Mouse (Mus musculus) liver, embryonic 14.5 days (tissue): ENCODE measurements around the gene Tspan31.

Experiments
- CTCF ChIP-seq: IDR thresholded peaks from 2 replicates; pipeline ENCODE4 v1.5.1; 2016; ENCODE audit warnings: antibody characterized with exemption, low read depth, control low read depth
- EP300 ChIP-seq: IDR thresholded peaks from 2 replicates; pipeline ENCODE4 v1.6.1; 2016; ENCODE audit warnings: antibody characterized with exemption, low read depth

DNA sequence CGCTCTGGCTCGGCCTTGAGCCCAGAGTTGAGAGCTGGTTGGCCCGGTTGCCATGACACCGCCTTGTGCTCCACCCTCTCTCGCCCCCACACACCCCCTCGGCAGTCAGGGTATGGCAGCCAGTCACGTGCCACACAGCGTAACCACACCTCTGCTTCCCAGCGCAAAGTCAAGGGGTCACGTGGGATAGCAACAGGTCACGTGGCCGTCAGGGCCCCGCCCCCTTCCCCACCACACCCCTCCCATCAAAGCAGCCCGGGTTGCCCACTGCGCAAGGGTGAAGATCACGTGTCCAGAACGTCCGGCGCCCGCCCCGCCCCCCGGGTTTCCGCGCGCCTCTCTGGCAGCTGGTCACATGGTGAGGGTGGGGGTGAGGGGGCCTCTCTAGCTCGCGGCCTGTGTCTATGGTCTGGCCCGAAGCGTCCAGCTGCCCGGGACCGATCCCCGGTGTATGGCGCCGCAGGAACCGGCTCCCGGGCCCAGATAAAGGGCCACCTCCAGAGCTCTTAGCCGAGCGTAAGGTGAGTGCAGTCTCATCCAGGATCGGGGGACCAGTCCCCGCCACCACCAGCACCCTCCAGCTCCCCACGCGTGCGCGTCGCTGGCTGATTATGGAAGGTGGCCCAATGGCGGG lies 6.7 kb downstream of the Tspan31 start, which contains the start of gene Cdk4:
- TF ChIP-seq CTCF (no peak), EP300 (no peak)
